Mouse (Mus musculus) spleen, postnatal 10 days (tissue): ENCODE measurements at regions not wholly inside any gene's neighbourhood (a gene's known extent, or its start where the extent isn't known, plus 50 kb on each side); places are given as distances from the start of the nearest gene placed in this dataset.

ENCODE experiments used
- DNase-seq, 2 experiments: peaks; one replicate each; pipeline ENCODE4 v3.0.0; 2021 to 2022; ENCODE audit warnings: low spot score in 2 of 2

- peak in 1 of 2 experiments; percentile 35 for DNase-seq
These were observed 58.8 kb upstream of the Barx2 start for GRCm38 (mm10) chr9:31971801-31972628.

- DNase-seq, result no peak
These were observed 59.3 kb upstream of the Barx2 start for GRCm38 (mm10) chr9:31972629-31972993.

GRCm38 (mm10) chr9:31976191-31976590 is 62.9 kb upstream of the Barx2 start:
- no peak for DNase-seq

- no peak for DNase-seq
These were observed 64.8 kb upstream of the Barx2 start for GRCm38 (mm10) chr9:31978071-31978470.

GRCm38 (mm10) chr9:31979211-31979610 is 65.9 kb upstream of the Barx2 start:
- DNase-seq, result no peak

GRCm38 (mm10) chr9:31980459-31980858 is 67.2 kb upstream of the Barx2 start:
- DNase-seq, result no peak

GRCm38 (mm10) chr9:31983759-31984586 is 70.7 kb upstream of the Barx2 start:
- no peak for DNase-seq

- no peak for DNase-seq
These were observed 75.6 kb upstream of the Barx2 start for GRCm38 (mm10) chr9:31988826-31989225.

GRCm38 (mm10) chr9:31989581-31990360 is 76.5 kb upstream of the Barx2 start:
- no peak for DNase-seq

GRCm38 (mm10) chr9:31990456-31990855 is 77.2 kb upstream of the Barx2 start:
- DNase-seq, result no peak

GRCm38 (mm10) chr9:31993631-31994601 is 80.7 kb upstream of the Barx2 start:
- no peak for DNase-seq

GRCm38 (mm10) chr9:31995101-31995500 is 81.8 kb upstream of the Barx2 start:
- DNase-seq, result no peak

GRCm38 (mm10) chr9:31995700-31996099 is 82.4 kb upstream of the Barx2 start:
- DNase-seq, result no peak

- DNase-seq, result no peak
These were observed 83.4 kb upstream of the Barx2 start for GRCm38 (mm10) chr9:31996466-31997177.

- DNase-seq, result no peak
These were observed 84.2 kb upstream of the Barx2 start for GRCm38 (mm10) chr9:31997178-31998097.

- no peak for DNase-seq
These were observed 85.4 kb upstream of the Barx2 start for GRCm38 (mm10) chr9:31998488-31999280.

GRCm38 (mm10) chr9:31999760-32000159 is 86.5 kb upstream of the Barx2 start:
- DNase-seq, result no peak

- no peak for DNase-seq
These were observed 89.7 kb upstream of the Barx2 start for GRCm38 (mm10) chr9:32002924-32003323.
